Mouse (Mus musculus) neural tube, embryonic 13.5 days (tissue): ENCODE measurements around the gene Hdac9. TPM values are rescaled to one million over a fixed set of nuclear protein-coding genes. Genes with fewer than 3 reads are reported as not detected.

ENCODE experiments used
- ATAC-seq: fragments of 200-750 bp; cut with Nextera tagmentation; 2 replicates; pipeline ENCODE4 v1.8.0; 2017; ENCODE audit warnings: low read depth, mild to moderate bottlenecking, moderate TSS enrichment, moderate library complexity
- H3K27ac ChIP-seq: fragments of 300-500 bp; sonication (generic); replicated peaks from 2 replicates; pipeline ENCODE4 v1.5.1; 2015; ENCODE audit warnings: moderate library complexity, mild to moderate bottlenecking, inconsistent platforms
- H3K27me3 ChIP-seq: fragments of 300-500 bp; sonication (generic); 2 replicates; pipeline ENCODE4 v1.6.1; 2015; ENCODE audit warnings: mild to moderate bottlenecking, inconsistent platforms
- H3K36me3 ChIP-seq: fragments of 300-500 bp; sonication (generic); 2 replicates; pipeline ENCODE4 v1.6.1; 2015; ENCODE audit warnings: mild to moderate bottlenecking, inconsistent platforms
- H3K4me1 ChIP-seq: fragments of 300-500 bp; sonication (generic); replicated peaks from 2 replicates; pipeline ENCODE4 v1.6.1; 2015; ENCODE audit warnings: inconsistent platforms
- H3K4me2 ChIP-seq: fragments of 300-500 bp; sonication (generic); 2 replicates; pipeline ENCODE4 v1.6.1; 2015; ENCODE audit warnings: inconsistent platforms, mild to moderate bottlenecking, moderate library complexity
- H3K4me3 ChIP-seq: fragments of 300-500 bp; sonication (generic); 2 replicates; pipeline ENCODE4 v1.5.1; 2015; ENCODE audit warnings: mild to moderate bottlenecking, inconsistent platforms
- H3K9ac ChIP-seq: fragments of 300-500 bp; sonication (generic); 2 replicates; pipeline ENCODE4 v1.6.1; 2015; ENCODE audit warnings: moderate library complexity, mild to moderate bottlenecking, inconsistent platforms
- H3K9me3 ChIP-seq: fragments of 300-500 bp; sonication (generic); 2 replicates; pipeline ENCODE4 v1.6.1; 2016; ENCODE audit warnings: inconsistent platforms
- WGBS: fragments of 180-500 bp; shearing (Covaris S2); methylation state at CpG from one replicate; pipeline ENCODE4 v1.1.7; 2015; 5-methylcytosine and 5-hydroxymethylcytosine counted together
- polyA plus RNA-seq: library from polyadenylated mRNA; unstranded; fragments of >200 nt; fragmentation: Nextera tagmentation; extraction: Ambion mirVana; gene quantifications from 2 replicates; pipeline ENCODE4 v1.2.1, GENCODE M21; 2015

Hdac9 gene
- polyA plus RNA-seq, 1 experiment from 2014 or later: 9.6 TPM

DNA sequence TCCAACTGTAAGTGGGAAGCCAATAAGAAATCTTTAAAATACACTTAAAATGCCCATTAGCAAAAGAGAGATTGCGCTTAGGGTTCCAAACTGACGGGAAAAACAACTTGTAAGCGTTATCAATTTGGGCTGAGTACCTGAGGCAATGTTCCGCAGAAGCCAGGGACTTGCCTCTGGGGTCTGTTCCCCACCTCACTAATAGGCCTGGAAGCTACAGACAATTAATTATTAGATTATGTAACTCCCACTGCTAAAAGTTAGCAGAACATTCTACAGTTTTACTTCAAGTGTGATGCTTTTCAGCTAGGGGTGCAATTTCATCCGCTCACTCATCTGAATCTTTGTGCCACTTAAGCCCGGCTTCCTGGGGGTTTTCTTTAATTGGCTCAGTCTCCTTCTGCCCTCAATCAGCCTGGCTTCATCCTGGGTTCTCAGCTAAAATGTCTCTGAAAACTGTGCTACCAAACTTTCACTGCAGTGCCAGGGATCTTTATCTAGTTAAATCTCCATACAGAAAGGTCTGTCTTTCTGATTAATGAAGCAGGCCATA is 149.6 kb downstream of the Hdac9 start:
- H3K4me1 ChIP-seq: no peaks in the 10 kb centered on the region
- 74% methylated on average over 6 of the region's 6 CpGs for WGBS

GRCm38 (mm10) chr12:34747266-34747665 is 169.6 kb downstream of the Hdac9 start:
- 82% methylated on average over 2 of the region's 2 CpGs for WGBS
- no peak for ATAC-seq
- H3K9ac ChIP-seq: no peak overlapping the region

More for the DNA sequence above, 149.6 kb downstream of the Hdac9 start:
- Histone ChIP-seq H3K9ac (no peak overlapping the region), H3K36me3 (no peaks in the 10 kb centered on the region), H3K4me3 (no peak overlapping the region), H3K4me2 (no peak overlapping the region), H3K27me3 (no peaks in the 10 kb centered on the region), H3K27ac (no peak overlapping the region), H3K9me3 (no peaks in the 10 kb centered on the region)
- ATAC-seq: no peak

GRCm38 (mm10) chr12:34725204-34725603 is 191.7 kb downstream of the Hdac9 start:
- no peaks in the 10 kb centered on the region for H3K9me3 ChIP-seq
- peaks cover 6% of the 10 kb centered on the region for H3K4me1 ChIP-seq
- no peak overlapping the region for H3K27ac ChIP-seq
- ATAC-seq: no peak
- H3K4me3 ChIP-seq: no peak overlapping the region
- H3K9ac ChIP-seq: no peak overlapping the region
- H3K36me3 ChIP-seq: no peaks in the 10 kb centered on the region
- no peak overlapping the region for H3K4me2 ChIP-seq
- no peaks in the 10 kb centered on the region for H3K27me3 ChIP-seq
- WGBS: 33% methylated on average over 5 of the region's 5 CpGs

More at GRCm38 (mm10) chr12:34747266-34747665, 169.6 kb downstream of the Hdac9 start:
- Histone ChIP-seq H3K4me3 (no peak overlapping the region), H3K27ac (no peak overlapping the region), H3K36me3 (no peaks in the 10 kb centered on the region), H3K4me1 (no peaks in the 10 kb centered on the region), H3K4me2 (no peak overlapping the region), H3K9me3 (peaks cover 3% of the 10 kb centered on the region; the same call in 1 of the 2 replicates), H3K27me3 (no peaks in the 10 kb centered on the region)

DNA sequence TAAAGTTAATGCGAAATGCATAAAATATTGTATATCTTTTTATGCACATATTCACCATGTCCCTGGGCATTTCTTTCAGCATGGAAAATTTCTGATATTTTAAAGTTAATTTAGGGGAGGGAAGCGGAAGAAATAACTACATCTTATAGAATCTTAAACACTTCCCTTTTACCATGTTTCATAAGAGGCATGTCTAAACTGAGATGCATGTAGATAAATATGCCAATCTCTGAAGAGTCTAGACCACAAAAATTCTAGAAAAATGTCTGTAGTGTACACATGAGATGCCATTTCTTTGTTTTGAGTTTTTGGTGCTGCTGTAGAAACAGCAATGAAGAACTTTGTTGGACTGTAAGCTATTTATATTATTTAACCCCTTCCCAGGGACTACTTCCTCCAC is 192.6 kb downstream of the Hdac9 start:
- WGBS: 97% methylated on average over 2 of the region's 2 CpGs
- H3K27ac ChIP-seq: no peak overlapping the region
- no peak overlapping the region for H3K9ac ChIP-seq
- H3K4me3 ChIP-seq: no peak overlapping the region
- peaks cover 6% of the 10 kb centered on the region for H3K4me1 ChIP-seq
- no peaks in the 10 kb centered on the region for H3K9me3 ChIP-seq
- H3K27me3 ChIP-seq: no peaks in the 10 kb centered on the region
- H3K36me3 ChIP-seq: no peaks in the 10 kb centered on the region
- no peak overlapping the region for H3K4me2 ChIP-seq
- no peak for ATAC-seq

- no peaks in the 10 kb centered on the region for H3K36me3 ChIP-seq
- no peak for ATAC-seq
- H3K4me2 ChIP-seq: no peak overlapping the region
- H3K27ac ChIP-seq: no peak overlapping the region
- no peak overlapping the region for H3K4me3 ChIP-seq
- H3K9me3 ChIP-seq: no peaks in the 10 kb centered on the region
- WGBS: 80% methylated on average over 7 of the region's 7 CpGs
- no peak overlapping the region for H3K9ac ChIP-seq
- H3K27me3 ChIP-seq: no peaks in the 10 kb centered on the region
- peaks cover 6% of the 10 kb centered on the region for H3K4me1 ChIP-seq
These were observed 193.9 kb downstream of the Hdac9 start for GRCm38 (mm10) chr12:34722831-34723490.

- Histone ChIP-seq H3K36me3 (no peaks in the 10 kb centered on the region), H3K27me3 (no peaks in the 10 kb centered on the region), H3K9me3 (no peaks in the 10 kb centered on the region), H3K27ac (no peak overlapping the region), H3K4me3 (no peak overlapping the region), H3K4me1 (peaks cover 6% of the 10 kb centered on the region), H3K9ac (no peak overlapping the region), H3K4me2 (no peak overlapping the region)
- WGBS: 74% methylated on average over 2 of the region's 2 CpGs
- no peak for ATAC-seq
These were observed 196.0 kb downstream of the Hdac9 start for GRCm38 (mm10) chr12:34720906-34721305.

GRCm38 (mm10) chr12:34714266-34714939 is 202.5 kb downstream of the Hdac9 start:
- Histone ChIP-seq H3K4me2 (no peak overlapping the region), H3K9me3 (no peaks in the 10 kb centered on the region), H3K9ac (no peak overlapping the region), H3K4me1 (no peaks in the 10 kb centered on the region), H3K4me3 (no peak overlapping the region), H3K27ac (no peak overlapping the region), H3K27me3 (no peaks in the 10 kb centered on the region), H3K36me3 (no peaks in the 10 kb centered on the region)
- WGBS: 71% methylated on average over 14 of the region's 14 CpGs
- no peak for ATAC-seq

GRCm38 (mm10) chr12:34697981-34698380 is 218.9 kb downstream of the Hdac9 start:
- no peak overlapping the region for H3K4me2 ChIP-seq
- H3K27me3 ChIP-seq: no peaks in the 10 kb centered on the region
- H3K9ac ChIP-seq: no peak overlapping the region
- H3K9me3 ChIP-seq: no peaks in the 10 kb centered on the region
- H3K4me1 ChIP-seq: no peaks in the 10 kb centered on the region
- no peaks in the 10 kb centered on the region for H3K36me3 ChIP-seq
- H3K4me3 ChIP-seq: no peak overlapping the region
- no peak overlapping the region for H3K27ac ChIP-seq
- WGBS: 20% methylated on average over 1 of the region's 1 CpGs
- ATAC-seq: no peak

DNA sequence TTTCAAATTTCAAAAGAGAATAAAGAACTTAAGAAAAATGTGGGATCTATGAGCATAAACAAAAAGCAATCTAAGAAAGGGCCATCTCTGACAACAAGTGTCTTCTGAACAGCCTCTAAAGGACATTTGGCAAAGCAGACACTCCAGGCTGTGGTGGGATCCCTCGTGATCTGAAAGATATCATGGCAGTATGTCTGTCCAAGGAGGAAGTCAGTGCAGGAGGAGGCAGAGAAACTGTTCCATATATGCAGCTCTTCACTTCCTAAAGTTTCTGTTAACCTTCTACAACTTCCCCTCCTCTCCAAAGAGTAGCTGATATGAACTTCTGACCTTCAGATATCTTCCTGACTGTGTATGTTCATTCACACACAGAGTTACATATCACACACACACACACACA is 220.2 kb downstream of the Hdac9 start:
- H3K27me3 ChIP-seq: no peaks in the 10 kb centered on the region
- no peak overlapping the region for H3K27ac ChIP-seq
- H3K9ac ChIP-seq: no peak overlapping the region
- H3K4me2 ChIP-seq: no peak overlapping the region
- 81% methylated on average over 1 of the region's 1 CpGs for WGBS
- no peaks in the 10 kb centered on the region for H3K9me3 ChIP-seq
- no peaks in the 10 kb centered on the region for H3K4me1 ChIP-seq
- H3K36me3 ChIP-seq: no peaks in the 10 kb centered on the region
- ATAC-seq: no peak
- H3K4me3 ChIP-seq: no peak overlapping the region

DNA sequence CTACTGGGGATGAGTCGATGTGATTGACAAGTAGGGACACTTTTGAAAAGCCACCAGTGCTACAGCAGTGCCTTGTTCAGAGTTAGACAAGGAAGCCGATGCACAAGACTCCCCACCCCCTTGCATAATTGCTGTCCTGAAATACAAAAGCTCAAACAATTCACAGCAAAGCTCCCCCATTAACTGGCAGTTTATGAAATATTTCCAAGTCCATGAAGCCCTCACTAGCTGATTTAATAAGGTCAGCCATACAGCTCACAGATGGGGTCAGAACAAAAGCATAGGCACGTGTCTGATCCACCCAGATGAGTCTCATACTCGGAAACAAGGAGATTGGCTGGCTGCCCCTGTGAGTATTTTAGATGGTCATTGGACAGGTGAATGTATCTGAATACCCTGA is 228.0 kb downstream of the Hdac9 start:
- H3K36me3 ChIP-seq: no peaks in the 10 kb centered on the region
- H3K27ac ChIP-seq: no peak overlapping the region
- H3K9ac ChIP-seq: no peak overlapping the region
- no peaks in the 10 kb centered on the region for H3K27me3 ChIP-seq
- no peak overlapping the region for H3K4me2 ChIP-seq
- H3K4me3 ChIP-seq: no peak overlapping the region
- H3K4me1 ChIP-seq: no peaks in the 10 kb centered on the region
- no peak for ATAC-seq
- 50% methylated on average over 4 of the region's 4 CpGs for WGBS
- H3K9me3 ChIP-seq: no peaks in the 10 kb centered on the region

DNA sequence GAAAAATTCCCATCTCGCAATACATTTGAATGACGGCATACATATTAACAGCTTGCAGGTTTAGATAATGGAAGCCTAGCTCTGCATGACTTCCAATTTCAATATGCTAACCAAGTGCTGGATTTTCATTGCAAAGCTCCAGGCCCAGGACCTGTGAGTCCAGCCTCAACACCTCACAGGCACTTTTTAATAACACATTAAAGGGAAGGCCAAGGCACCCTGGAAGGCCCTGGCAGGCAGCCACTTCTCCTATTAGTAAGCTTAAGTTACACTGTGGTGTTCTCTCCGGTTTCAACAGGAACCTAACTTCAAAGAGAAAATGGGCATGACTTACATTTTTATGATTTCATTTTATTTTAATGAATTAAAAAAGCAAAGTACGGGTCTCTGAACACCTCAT is 233.5 kb downstream of the Hdac9 start:
- no peak overlapping the region for H3K9ac ChIP-seq
- no peaks in the 10 kb centered on the region for H3K36me3 ChIP-seq
- H3K9me3 ChIP-seq: no peaks in the 10 kb centered on the region
- H3K27me3 ChIP-seq: no peaks in the 10 kb centered on the region
- H3K4me3 ChIP-seq: no peak overlapping the region
- no peaks in the 10 kb centered on the region for H3K4me1 ChIP-seq
- no peak for ATAC-seq
- 69% methylated on average over 4 of the region's 4 CpGs for WGBS
- no peak overlapping the region for H3K4me2 ChIP-seq
- no peak overlapping the region for H3K27ac ChIP-seq

GRCm38 (mm10) chr12:34682657-34683056 is 234.2 kb downstream of the Hdac9 start:
- no peaks in the 10 kb centered on the region for H3K36me3 ChIP-seq
- no peak overlapping the region for H3K9ac ChIP-seq
- WGBS: 87% methylated on average over 3 of the region's 3 CpGs
- H3K9me3 ChIP-seq: no peaks in the 10 kb centered on the region
- H3K4me1 ChIP-seq: no peaks in the 10 kb centered on the region
- ATAC-seq: no peak
- no peak overlapping the region for H3K4me3 ChIP-seq
- no peaks in the 10 kb centered on the region for H3K27me3 ChIP-seq
- H3K4me2 ChIP-seq: no peak overlapping the region
- H3K27ac ChIP-seq: no peak overlapping the region
